Mouse (Mus musculus): ENCODE measurements around the gene Trf.
"Not testable (repeated sequence)": the region's sequence is repeated elsewhere in the genome, so short reads cannot be mapped to it uniquely, and the experiment has no call there.

The Trf gene

GRCm38 (mm10) chr9:103224721-103225120 is 5.5 kb downstream of the Trf start:
- no peak for DNase-seq (ENCODE audit: low spot score in 2 of 2)

- DNase-seq (ENCODE audit: low spot score in 2 of 2): no peak
Observed at GRCm38 (mm10) chr9:103214281-103214680, 16.0 kb downstream of the Trf start.

GRCm38 (mm10) chr9:103213631-103214030 is 16.6 kb downstream of the Trf start:
- no peak for DNase-seq (ENCODE audit: low spot score in 2 of 2)

GRCm38 (mm10) chr9:103212654-103213420 is 17.4 kb downstream of the Trf start:
- DNase-seq (ENCODE audit: low spot score in 2 of 2): no peak

GRCm38 (mm10) chr9:103208802-103209423 is 21.3 kb downstream of the Trf start:
- no peak for DNase-seq (ENCODE audit: low spot score in 2 of 2)

- peak in 1 of 2 experiments; percentile 42 for DNase-seq (ENCODE audit: low spot score in 2 of 2)
Observed at GRCm38 (mm10) chr9:103207846-103208245, 22.4 kb downstream of the Trf start.

GRCm38 (mm10) chr9:103205786-103206185 is 24.5 kb downstream of the Trf start:
- no peak for DNase-seq (ENCODE audit: low spot score in 2 of 2)

GRCm38 (mm10) chr9:103201561-103202260 is 28.5 kb downstream of the Trf start, which contains the start of gene Srprb:
Srprb (minus strand) TSS chr9:103202137.
- peak; percentile 86 to 91 for DNase-seq (ENCODE audit: low spot score in 2 of 2)

- no peak for DNase-seq (ENCODE audit: low spot score in 2 of 2)
Observed at GRCm38 (mm10) chr9:103188416-103188815, 41.8 kb downstream of the Trf start.

GRCm38 (mm10) chr9:103186747-103187146 is 43.5 kb downstream of the Trf start:
- no peak for DNase-seq (ENCODE audit: low spot score in 2 of 2)

GRCm38 (mm10) chr9:103185946-103186345 is 44.3 kb downstream of the Trf start:
- DNase-seq (ENCODE audit: low spot score in 2 of 2): no peak

- no peak for DNase-seq (ENCODE audit: low spot score in 2 of 2)
Observed at GRCm38 (mm10) chr9:103184855-103185254, 45.4 kb downstream of the Trf start.

GRCm38 (mm10) chr9:103181886-103182285 is 48.4 kb downstream of the Trf start:
- DNase-seq (ENCODE audit: low spot score in 2 of 2): no peak

GRCm38 (mm10) chr9:103180807-103181565 is 49.3 kb downstream of the Trf start:
- DNase-seq (ENCODE audit: low spot score in 2 of 2): peak in 1 of 2 experiments; percentile 54

GRCm38 (mm10) chr9:103180303-103180702 is 49.9 kb downstream of the Trf start:
- DNase-seq (ENCODE audit: low spot score in 2 of 2): no peak

- no peak for DNase-seq (ENCODE audit: low spot score in 2 of 2)
Observed at GRCm38 (mm10) chr9:103175692-103176091, 54.6 kb downstream of the Trf start.

GRCm38 (mm10) chr9:103174771-103175519 is 55.3 kb downstream of the Trf start:
- no peak for DNase-seq (ENCODE audit: low spot score in 2 of 2)

GRCm38 (mm10) chr9:103168771-103169170 is 61.5 kb downstream of the Trf start:
- no peak for DNase-seq (ENCODE audit: low spot score in 2 of 2)

- no peak for DNase-seq (ENCODE audit: low spot score in 2 of 2)
Observed at GRCm38 (mm10) chr9:103168046-103168445, 62.2 kb downstream of the Trf start.

- no peak for DNase-seq (ENCODE audit: low spot score in 2 of 2)
Observed at GRCm38 (mm10) chr9:103163806-103164205, 66.4 kb downstream of the Trf start.

- not testable (repeated sequence) for DNase-seq (ENCODE audit: low spot score in 2 of 2)
Observed at GRCm38 (mm10) chr9:103155158-103155557, 75.1 kb downstream of the Trf start.
